Mouse (Mus musculus): ENCODE measurements around the gene Spink4.

DNA sequence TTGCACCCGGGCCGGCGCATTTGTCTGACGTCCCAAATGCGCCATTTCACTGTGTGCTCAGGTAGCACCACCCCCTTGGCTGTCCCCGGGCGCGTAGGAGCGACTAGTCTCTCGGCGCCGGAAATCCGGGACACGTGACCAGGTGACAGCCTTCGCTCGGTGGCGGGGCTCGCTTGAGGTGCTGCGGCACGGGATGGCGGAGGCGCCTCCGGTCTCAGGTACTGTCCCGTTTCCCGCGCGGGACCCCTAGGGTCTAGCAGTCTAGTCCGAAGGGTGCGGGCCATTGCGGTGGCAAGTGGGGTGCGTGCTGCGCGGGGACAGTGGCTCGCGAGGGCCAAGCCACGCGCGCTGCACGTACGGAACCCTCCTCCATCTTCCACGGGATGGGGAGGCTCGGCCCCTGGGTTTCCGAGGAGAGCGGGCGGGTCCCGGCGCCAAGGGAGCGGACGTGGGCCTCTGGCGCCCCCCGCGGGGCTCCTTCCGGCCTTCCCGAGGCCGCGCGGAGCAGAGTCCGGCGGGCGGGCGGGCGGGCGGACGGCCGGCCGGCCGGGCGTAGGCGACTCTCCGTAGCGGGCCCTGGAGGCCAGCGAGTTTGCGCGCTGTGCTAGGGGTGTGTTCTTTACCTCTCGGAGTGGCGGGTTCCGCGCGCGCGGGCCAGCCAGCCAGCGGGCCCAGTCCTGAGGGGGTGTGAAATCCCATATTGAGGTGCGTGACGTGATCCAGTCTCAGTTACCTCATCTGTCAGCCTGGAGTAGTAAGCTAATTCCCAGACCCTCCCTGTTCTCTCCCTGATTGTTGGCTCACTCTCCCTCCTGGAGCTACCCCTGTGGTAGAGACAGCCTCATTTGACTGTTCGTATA is 51.2 kb downstream of the Spink4 start, which contains the start of gene Nfx1:
- TF ChIP-seq CTCF (IDR thresholded peaks at IDR 0.05; ENCODE audit: low read depth, low read length) = no peak
- TF ChIP-seq EP300 (IDR thresholded peaks at IDR 0.05; ENCODE audit: insufficient read depth, low read depth, low read length) = peak; percentile 55; the same call in 1 of the 2 replicates
- peak; percentile 30 for TF ChIP-seq POLR2A (IDR thresholded peaks at IDR 0.05; ENCODE audit: insufficient read depth, low read length)
